ENCODE assay signal across 19 mouse cellular contexts in genomic region chr1:163316920-163317319, GRCm38 (mm10).
"Had no signal": no experiment of that assay in that cellular context is flagged by ENCODE, and none has a peak within 500 bp of the region (broad histone marks: within the 10 kb centered on the region; RNA-seq: fewer than 3 reads in every experiment).

No protein-coding gene starts in this region.

- H3K4me2 ChIP-seq: lung, embryonic 15.5 days; midbrain, embryonic 11.5 days; midbrain, embryonic 13.5 days; midbrain, embryonic 15.5 days; neural tube, embryonic 12.5 days had no signal

- H3K27ac ChIP-seq: lung, embryonic 15.5 days; macrophage; midbrain, embryonic 13.5 days; midbrain, embryonic 15.5 days; neural tube, embryonic 12.5 days had no signal

- H3K4me3 ChIP-seq: lung, embryonic 15.5 days; megakaryocyte, embryonic 14.5 days; midbrain, embryonic 13.5 days; midbrain, embryonic 15.5 days; neural tube, embryonic 12.5 days had no signal

- H3K9me3 ChIP-seq: lung, embryonic 15.5 days; megakaryocyte, embryonic 14.5 days; midbrain, embryonic 13.5 days; midbrain, embryonic 15.5 days; neural tube, embryonic 12.5 days had no signal

- H3K9ac ChIP-seq: lung, embryonic 15.5 days; midbrain, embryonic 13.5 days; midbrain, embryonic 15.5 days; neural tube, embryonic 12.5 days had no signal

- DNase-seq: lung, adult 2 months; lung, postnatal 14 days; lung, postnatal 36 days; retina, postnatal 1 day; right cerebral cortex, adult 18-20 months; right cerebral cortex, postnatal 25 days; right cerebral cortex, postnatal 4 days; spleen, adult 18-20 months; thymus, adult 18-20 months; thymus, postnatal 14 days; thymus, postnatal 36 days had no signal

- ATAC-seq: lung, postnatal 0 days; midbrain, embryonic 13.5 days; midbrain, embryonic 15.5 days had no signal

- H3K36me3 ChIP-seq: lung, embryonic 15.5 days; midbrain, embryonic 13.5 days; midbrain, embryonic 15.5 days; neural tube, embryonic 12.5 days had no signal
